Mouse (Mus musculus) adrenal gland (tissue): ENCODE data around the gene Bcl3.

Experiments used
- intact Hi-C: fragments of 180-260 bp; cut with DNase I; formaldehyde crosslinking; loops from one replicate; pipeline ENCODE4 v1.15.1; 2025

The Bcl3 gene

GRCm38 (mm10) chr7:19770375-19770754, 52.2 kb downstream of the Bcl3 start:
- intact Hi-C loops = no loop called here

GRCm38 (mm10) chr7:19769434-19770374, 52.9 kb downstream of the Bcl3 start:
- intact Hi-C loops = no loop called here

- intact Hi-C loops = no loop called here
Measured at GRCm38 (mm10) chr7:19769001-19769400, 53.6 kb downstream of the Bcl3 start.

GRCm38 (mm10) chr7:19768251-19768650, 54.3 kb downstream of the Bcl3 start:
- intact Hi-C loops = no loop called here

GRCm38 (mm10) chr7:19764581-19764980, 58.0 kb downstream of the Bcl3 start:
- intact Hi-C loops = no loop called here

- intact Hi-C loops = no loop called here
Measured at GRCm38 (mm10) chr7:19763829-19764477, 58.6 kb downstream of the Bcl3 start.

GRCm38 (mm10) chr7:19762283-19762682, 60.3 kb downstream of the Bcl3 start:
- intact Hi-C loops = no loop called here

GRCm38 (mm10) chr7:19760021-19760420, 62.5 kb downstream of the Bcl3 start:
- intact Hi-C loops = no loop called here

- intact Hi-C loops = no loop called here
Measured at GRCm38 (mm10) chr7:19758623-19759022, 63.9 kb downstream of the Bcl3 start.
